Mouse (Mus musculus): Measurements from ENCODE around the gene Olfr307.
"Not testable (repeated sequence)": the region's sequence is repeated elsewhere in the genome, so short reads cannot be mapped to it uniquely, and the experiment has no call there.

Gene Olfr307

DNA sequence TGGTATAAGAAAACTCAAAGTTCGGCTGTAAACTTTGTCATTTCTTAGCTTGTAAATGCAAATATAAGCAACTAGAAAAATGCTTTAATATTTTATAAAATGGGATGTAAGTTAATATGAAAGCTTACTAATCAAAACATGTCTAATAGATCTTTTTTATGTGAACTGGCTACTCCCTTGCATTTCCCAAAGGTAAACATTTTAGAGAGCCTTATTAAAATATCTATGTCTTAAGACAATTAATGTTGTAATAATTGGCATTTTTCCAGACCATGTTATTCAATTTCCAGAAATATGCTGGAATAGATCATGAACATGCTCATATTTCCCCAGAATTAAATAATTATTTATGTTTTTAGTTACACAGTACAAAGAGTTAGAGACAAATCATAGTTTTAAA lies at the start of gene Olfr307:
Olfr307 (minus strand) TSS at position 101 of the 400 bp plus-strand sequence.
- DNase-seq: no peak

- no peak for DNase-seq
These were observed 49.2 kb upstream of the Olfr307 start, which contains the start of gene Olfr304 for GRCm38 (mm10) chr7:86386558-86386957. Olfr304 (minus strand) TSS chr7:86386658.

DNA sequence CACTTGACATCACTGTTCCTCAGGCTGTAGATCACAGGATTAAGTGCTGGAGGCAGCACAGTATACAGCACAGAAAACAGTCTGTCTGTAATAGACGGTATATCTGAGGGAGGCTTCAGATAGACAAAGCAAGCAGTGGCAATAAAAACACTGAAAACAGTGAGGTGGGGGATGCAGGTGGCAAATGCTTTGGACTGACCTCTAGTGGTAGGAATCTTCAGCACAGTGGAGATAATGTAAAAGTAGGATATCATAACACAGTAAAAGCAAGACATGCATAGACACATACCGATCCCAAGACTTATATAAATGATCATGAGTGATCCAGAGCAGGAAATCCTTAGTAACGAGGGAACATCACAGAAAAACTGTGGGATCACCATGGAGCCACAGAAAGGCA lies 48.4 kb upstream of the Olfr307 start:
- no peak for DNase-seq

- DNase-seq: no peak
These were observed 29.4 kb upstream of the Olfr307 start, which contains the start of gene Olfr305 for GRCm38 (mm10) chr7:86366828-86367227. Olfr305 (minus strand) TSS chr7:86366928.

DNA sequence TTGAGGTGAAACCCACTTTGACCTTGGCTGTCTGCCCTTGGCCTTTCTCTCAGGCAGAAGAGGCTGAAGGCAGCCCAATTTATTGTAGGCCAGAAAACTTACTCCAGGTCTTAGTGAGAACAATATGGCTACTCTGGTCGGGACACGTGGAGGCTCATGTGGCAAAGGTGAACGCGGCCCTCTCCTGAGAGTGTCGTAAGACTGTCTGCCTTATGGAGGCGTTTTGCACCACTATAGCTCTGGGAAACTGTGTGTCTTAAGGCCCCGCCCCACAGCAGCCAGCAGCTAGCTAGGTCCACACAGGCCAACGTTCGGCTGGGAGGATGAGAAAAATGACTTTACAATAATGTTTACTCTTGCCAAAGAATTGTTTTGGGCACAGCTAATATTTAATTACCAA lies 8.9 kb upstream of the Olfr307 start:
- DNase-seq: not testable (repeated sequence)

- DNase-seq: no peak
These were observed 6.9 kb upstream of the Olfr307 start for GRCm38 (mm10) chr7:86344253-86344652.

DNA sequence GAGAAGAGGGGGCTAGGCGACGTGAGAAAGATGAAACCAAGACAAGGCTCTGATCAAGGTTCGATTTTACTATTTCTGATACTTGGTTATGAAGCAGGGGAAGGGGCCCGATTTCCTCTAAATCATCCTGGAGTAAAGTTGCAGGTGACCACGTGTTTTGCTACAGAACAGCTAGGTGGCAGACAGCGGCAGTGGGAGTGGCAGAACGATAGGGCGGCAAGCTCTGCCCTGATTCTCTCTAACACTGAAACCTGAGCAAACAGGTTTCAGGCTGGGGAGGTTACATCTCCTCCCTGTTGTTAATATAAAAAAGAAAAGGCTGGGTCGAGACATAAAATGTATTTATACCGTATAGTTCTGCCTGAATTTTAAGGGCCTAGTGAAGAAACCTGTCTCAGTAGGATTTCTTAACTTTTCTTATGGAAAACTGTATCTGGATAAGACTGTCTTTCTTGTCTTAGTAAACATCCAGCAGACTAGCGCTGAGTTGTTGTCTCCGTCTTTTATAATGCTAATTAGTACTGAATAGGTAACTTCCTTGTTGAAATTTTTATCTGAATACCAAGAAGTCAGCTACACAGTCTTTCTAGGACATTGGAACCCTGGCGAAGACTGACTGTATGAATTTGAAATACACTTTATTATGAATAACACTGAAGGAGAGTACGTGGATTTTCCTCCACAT lies 5.6 kb upstream of the Olfr307 start:
- no peak for DNase-seq

DNA sequence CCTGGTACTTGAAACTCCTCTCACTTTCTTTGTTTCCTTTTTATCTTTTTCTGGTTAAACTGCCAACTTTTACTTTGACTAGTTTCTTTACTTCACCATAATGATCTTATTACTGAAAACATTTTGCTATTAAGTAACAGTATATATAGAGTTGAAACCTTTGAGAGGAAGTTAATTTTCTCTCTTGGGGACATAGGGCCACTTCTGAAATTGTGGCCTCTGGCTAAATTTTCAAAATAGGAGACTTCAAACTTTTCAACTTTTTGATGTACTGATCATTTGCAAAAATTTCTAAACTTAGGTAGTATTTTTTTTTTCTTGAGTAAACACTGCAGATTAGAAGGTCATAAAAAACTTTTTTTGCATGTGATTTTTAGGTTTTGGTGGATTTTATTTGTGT lies 11.9 kb downstream of the Olfr307 start, which contains the start of gene Olfr308:
Olfr308 (minus strand) TSS at position 101 of the 400 bp plus-strand sequence.
- DNase-seq: no peak

- DNase-seq: no peak
These were observed 16.1 kb downstream of the Olfr307 start for GRCm38 (mm10) chr7:86321323-86321722.

DNA sequence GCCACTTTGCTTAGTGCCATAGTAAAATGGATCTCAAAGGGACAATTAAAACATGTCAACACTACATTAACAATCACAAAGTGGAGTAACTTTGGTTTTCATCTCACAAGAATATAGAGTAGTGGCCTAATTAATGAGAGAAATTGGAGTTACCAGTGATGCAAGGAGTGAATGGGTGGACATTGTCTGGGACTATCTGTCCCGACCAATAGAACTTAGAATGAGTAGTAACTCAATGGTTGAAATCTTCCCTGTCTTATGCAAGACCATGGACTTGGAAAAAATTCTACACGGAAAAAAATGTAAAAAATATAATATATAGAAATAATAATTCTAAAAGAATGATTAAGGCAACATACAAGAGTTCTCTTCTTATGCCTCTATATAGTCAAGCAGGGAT lies 23.8 kb downstream of the Olfr307 start, which contains the start of gene Olfr309:
Olfr309 (minus strand) TSS at position 101 of the 400 bp plus-strand sequence.
- DNase-seq: no peak
